Mouse (Mus musculus): ENCODE results near the gene Snx12.

The Snx12 gene

DNA sequence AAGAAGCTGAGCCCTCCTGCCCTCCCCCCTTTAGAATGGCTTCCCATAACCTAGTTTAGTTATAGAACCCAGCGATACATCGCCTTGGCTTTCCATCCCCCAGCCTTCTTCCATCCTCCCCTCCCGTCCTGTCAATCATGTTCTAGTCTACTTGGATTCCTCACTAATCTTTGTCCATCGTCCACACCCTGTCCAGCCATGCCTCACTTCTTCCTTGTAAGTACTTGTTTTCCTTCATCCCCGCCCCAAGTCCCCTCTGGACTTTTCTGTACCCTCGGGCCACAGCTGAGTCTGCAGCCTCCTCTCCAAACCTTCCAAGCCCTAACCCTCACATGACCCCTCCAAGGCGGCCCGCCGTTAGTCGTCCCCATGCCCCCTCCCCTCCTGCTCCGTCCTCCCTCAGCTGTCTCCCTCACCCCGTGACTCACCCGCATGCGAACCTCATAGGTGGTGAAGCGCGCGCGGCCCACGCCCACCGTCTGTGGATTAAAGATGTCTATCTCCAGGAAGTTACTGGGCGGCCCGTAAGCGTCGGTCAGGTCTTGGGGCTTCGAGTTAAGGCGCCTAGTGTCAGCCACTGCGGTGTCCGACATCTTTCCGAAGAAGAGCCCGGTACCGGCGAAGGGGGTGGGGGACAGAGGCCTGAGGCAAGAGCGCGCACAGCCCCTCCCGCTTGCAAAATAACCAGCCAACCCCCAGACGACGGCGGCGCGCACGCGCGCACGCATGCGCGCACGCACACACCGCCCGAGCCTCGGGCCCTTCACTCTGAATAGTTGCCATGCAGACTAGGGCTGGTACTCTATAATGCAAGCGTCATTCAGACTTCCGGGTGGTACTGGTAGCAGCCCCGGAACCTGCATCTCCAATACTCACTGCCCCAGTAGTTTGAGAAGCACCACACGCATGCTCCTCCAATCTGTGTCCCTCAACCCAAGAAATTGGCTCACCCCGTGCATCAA lies at the start of gene Snx12:
Snx12 (minus strand) TSS at position 730 of the 962 bp plus-strand sequence.
- peak; percentile 94 for DNase-seq (ENCODE audit: low spot score)

DNA sequence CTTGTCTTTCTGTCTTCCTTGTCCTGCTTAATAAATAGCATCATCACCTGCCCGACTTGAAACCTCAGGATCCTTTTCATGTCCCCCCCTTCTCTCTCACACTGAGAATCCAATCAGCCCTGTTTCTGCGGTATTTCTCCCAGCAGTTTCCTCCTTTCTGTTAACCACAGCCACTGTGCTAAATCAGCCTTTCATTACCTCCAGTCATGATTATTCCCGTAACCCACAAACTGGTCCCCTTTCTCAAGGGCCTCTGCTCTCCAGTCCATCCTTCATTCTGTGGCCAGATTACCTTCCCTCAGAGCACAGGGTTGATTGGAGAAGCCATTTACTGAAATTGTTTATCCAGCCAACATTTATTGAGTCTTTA lies 46.4 kb upstream of the Snx12 start, which contains the start of gene Gm20489:
Gm20489 (minus strand) TSS at position 269 of the 370 bp plus-strand sequence.
- no peak for DNase-seq (ENCODE audit: low spot score)

GRCm38 (mm10) chrX:101268025-101268754 lies 45.8 kb upstream of the Snx12 start, which contains the start of gene Il2rg:
Gene Il2rg, minus strand, starts transcription at chrX:101268255.
- no peak for DNase-seq (ENCODE audit: low spot score)

DNA sequence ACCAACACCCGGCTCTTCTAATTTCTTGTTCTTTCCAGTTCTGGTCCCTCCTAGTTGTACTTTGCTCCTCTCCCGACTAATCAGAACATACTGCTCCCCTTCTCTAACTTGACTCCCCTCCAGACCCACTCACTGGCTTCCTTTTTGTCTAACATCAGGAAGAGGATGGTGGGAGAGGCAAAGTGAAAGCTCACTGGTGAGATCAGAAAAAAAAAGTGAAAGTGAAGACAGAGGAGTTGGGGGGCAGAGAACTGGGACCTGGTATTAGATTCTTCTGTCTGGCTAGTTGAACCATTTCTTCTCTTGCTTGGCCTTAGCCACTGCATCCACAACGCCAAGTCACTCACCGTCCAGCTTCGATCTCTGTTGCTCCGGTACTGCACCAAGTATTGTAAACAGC lies 44.3 kb upstream of the Snx12 start:
- DNase-seq (ENCODE audit: low spot score) = no peak

DNA sequence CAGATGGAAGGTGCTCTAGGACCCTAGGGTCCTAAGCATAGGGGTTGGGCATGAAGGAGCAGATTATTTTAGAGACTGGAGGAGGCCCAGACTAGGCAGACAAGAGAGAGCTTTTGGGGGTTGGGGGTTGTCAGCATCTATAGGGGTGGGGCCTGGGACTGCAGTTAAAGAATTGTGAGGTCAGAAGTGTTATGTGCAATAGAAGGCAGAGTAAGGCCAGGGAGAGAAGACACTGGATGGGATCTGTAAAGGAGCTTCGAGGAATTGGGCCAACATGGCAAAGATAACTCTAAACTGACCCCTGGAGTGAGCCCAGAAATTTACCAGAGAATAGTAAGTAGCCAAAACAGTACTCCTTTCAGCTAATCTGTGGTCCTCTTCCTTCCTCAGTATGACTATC lies 41.5 kb upstream of the Snx12 start, which contains the start of gene Gm614:
Gm614 (minus strand) TSS at position 101 of the 400 bp plus-strand sequence.
- DNase-seq (ENCODE audit: low spot score) = no peak

DNA sequence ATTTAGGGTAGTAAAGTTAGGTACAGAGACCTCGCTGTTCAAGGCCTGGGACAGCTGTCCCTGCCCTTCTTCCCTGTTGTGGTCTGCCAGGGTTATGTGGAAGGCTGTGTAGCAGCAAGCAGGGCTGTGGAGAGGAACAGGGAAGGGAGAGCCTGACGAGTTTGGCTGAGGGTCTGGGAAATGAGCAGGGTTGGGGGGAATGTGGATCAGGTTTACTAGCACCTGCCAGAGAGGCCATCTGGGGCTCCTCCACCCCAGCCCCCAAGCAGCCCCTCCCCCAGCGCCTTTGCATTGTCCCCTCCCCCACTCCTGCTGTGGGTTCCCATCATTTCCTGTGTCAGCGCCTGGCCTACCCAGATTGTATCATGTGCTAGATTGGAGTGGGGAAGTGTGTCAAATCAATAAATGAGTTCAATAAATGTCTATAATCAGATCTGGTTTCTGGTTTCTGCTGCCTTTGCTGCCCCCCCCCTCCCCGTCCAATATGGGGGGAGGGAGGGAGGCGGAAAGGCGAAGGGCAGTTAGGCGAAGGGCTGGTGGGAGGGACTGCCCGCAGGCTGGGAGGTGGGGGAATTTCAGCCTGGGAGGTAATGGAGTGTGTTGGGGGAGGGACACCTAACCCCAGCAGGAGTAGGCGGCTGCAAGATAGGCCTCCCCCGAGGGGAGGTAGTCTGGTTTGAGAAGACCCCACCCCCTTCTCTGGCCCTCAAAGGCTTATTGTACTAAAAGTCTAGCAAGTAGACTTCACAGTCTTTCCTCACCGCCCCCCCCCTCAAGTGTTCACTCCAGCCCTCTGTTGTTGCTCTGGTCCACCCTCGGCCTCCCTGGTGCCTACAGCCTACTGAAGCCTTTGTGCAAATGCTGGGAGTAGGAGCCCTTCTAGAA lies 38.3 kb upstream of the Snx12 start:
- no peak for DNase-seq (ENCODE audit: low spot score)

GRCm38 (mm10) chrX:101256603-101257002 lies 34.2 kb upstream of the Snx12 start:
- no peak for DNase-seq (ENCODE audit: low spot score)

DNA sequence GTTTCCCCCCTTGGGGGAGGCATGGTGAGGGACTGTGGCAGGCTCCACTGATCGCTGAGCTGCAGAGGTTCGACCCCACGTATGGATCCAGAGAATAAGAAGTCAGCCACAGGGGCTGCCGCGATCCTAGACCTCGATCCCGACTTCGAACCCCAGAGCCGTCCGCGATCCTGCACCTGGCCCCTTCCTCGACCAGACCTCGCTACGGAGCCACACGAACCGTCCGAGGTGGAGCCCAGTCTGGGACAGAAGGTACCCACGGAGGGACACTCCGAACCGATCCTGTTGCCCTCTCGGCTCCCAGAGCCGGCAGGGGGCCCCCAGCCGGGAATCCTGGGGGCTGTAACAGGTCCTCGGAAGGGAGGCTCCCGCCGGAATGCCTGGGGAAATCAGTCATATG lies 32.4 kb upstream of the Snx12 start:
- no peak for DNase-seq (ENCODE audit: low spot score)

GRCm38 (mm10) chrX:101253952-101254729 lies 31.8 kb upstream of the Snx12 start, which contains the start of gene Foxo4:
Gene Foxo4, plus strand, starts transcription at chrX:101254528.
- DNase-seq (ENCODE audit: low spot score) = peak; percentile 90

GRCm38 (mm10) chrX:101245011-101245410 lies 22.6 kb upstream of the Snx12 start:
- DNase-seq (ENCODE audit: low spot score) = no peak

- DNase-seq (ENCODE audit: low spot score) = no peak
Measured at GRCm38 (mm10) chrX:101222796-101223162, 416 bp upstream of the Snx12 start.

- DNase-seq (ENCODE audit: low spot score) = no peak
Measured at GRCm38 (mm10) chrX:101189285-101189684, 33.1 kb downstream of the Snx12 start.

DNA sequence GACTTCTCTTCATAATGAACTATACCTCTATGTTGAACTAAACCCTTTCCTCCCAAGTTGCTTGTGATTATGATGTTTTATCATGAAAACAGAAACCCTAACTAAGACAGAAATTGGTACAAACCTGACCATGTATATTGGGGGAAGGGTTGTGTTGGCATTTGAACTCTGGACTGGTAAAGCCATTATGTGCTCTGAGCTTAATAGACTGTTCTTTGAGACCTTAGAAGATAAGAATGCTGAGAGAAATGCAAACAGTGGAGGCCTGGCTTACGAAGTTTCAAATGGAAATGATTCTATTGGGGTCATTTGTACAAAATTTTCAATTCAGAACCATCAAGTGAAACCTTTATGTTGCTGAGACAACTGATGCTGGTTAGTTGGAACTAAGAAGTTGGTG lies 34.7 kb downstream of the Snx12 start:
- DNase-seq (ENCODE audit: low spot score) = no peak

DNA sequence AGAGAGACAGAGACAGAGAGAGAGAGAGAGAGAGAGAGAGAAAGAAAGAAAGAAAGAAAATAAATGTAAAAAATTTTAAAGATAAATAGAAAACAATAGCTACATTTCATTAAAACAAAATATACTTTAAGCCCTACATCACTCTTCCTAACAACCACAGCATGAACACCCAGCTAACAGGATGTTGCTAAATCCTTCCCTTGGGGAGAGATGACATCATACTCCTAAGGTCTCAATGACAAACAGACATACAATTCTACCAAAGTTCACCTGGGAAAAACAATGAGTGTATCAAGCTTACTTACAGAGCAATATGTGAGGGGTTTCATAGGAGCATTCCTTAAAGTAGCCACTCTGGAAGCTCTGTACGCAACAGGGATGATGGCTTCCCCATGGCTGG lies 49.0 kb downstream of the Snx12 start:
- DNase-seq (ENCODE audit: low spot score) = no peak

DNA sequence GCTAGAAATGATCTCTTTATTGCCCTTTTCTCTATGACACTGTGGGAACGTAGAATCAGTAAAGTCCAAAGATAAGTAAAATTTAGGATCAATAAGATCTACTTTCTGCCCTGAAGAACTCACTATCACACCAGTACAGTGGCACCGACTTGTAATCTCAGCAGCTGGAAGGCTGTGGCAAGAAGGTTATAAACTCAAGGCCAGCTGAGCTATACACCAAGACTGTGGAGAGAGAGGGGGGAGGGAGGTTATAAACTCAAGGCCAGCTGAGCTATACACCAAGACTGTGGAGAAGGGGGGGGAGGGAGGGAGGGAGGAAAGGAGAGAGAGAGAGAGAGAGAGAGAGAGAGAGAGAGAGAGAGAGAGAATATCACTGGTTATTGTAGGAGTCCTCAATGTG lies 53.9 kb downstream of the Snx12 start:
- DNase-seq (ENCODE audit: low spot score) = no peak

DNA sequence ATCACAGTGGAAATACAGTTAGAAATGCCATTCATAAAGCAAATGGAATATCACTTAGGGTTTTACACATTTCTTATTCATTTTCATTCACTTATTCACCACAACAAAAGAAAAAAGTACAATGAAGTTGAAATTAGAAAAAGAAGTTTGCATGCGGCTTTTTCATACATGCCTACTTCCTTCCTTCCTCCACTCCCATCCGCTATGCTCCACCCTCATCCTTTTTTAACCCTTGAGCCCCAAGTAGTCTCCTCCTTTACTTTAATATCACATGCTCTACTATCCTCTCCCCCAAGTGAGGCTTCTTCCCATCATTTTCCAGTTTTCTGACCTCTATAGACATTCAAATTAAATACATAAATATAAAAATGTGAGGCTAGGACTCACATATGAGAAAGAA lies 58.6 kb downstream of the Snx12 start:
- no peak for DNase-seq (ENCODE audit: low spot score)

- no peak for DNase-seq (ENCODE audit: low spot score)
Measured at GRCm38 (mm10) chrX:101163278-101163677, 59.1 kb downstream of the Snx12 start.

GRCm38 (mm10) chrX:101162532-101162931 lies 59.8 kb downstream of the Snx12 start:
- no peak for DNase-seq (ENCODE audit: low spot score)

DNA sequence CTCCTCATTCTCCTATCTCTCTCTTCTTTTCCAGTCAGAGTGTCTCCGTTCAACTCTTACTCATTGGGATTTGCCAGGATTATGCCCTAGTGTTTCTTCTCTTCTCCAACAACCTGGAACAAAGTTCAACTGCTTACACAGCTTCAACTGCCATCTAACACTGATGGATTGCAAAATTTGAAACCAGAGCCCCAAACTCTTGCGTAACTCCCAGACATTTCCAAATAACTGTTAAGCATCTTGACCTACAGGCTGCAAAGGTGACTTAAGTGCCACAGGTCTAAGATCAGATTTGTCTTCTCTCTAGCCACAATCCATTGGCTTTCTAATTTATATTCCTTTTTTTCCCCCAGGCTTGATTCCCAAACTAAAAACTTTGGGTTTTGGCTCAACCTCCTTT lies 64.9 kb downstream of the Snx12 start:
- no peak for DNase-seq (ENCODE audit: low spot score)

DNA sequence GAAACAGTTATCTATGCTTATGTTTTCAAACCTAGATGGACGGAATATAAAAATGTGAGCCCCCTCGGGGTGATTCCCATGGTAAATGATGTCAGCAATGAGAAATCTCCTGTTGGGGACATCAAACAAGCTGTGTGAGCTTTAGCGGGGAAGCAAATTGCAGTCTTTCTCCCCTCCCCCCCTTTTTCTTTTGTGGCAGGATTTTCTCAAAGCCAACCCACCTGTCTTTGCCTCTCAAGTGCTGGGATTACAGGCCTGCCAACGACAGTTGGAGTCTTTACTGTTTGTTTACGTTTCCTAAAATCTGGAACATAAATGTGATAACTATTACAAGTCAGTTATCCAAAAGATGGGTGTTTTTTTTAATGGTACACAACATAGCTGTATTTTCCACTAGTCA lies 66.0 kb downstream of the Snx12 start:
- DNase-seq (ENCODE audit: low spot score) = no peak

GRCm38 (mm10) chrX:101147506-101147905 lies 74.9 kb downstream of the Snx12 start:
- no peak for DNase-seq (ENCODE audit: low spot score)
